Mouse (Mus musculus) spleen, adult 2 months (tissue): ENCODE results near the gene Chst8. TPM values are rescaled to one million over a fixed set of nuclear protein-coding genes. Genes with fewer than 3 reads are reported as not detected.

ENCODE experiments used
- DNase-seq, 2 experiments: peaks; one replicate each; pipeline versions ENCODE4 v3.0.0 to v3.0.0-alpha.2; 2012 to 2021; ENCODE audit warnings: low spot score in 2 of 2, low read depth in 1 of 2
- H3K27ac ChIP-seq: fragments of 200-500 bp; 2 replicates; pipeline ENCODE4 v1.5.1; 2012; ENCODE audit warnings: low read length, inconsistent platforms; ENCODE audit not compliant: insufficient read depth
- H3K27me3 ChIP-seq: fragments of 200-500 bp; 2 replicates; pipeline ENCODE4 v1.6.1; 2012; ENCODE audit warnings: mild to moderate bottlenecking, moderate library complexity, low read length, inconsistent platforms; ENCODE audit not compliant: control insufficient read depth, insufficient read depth
- H3K36me3 ChIP-seq: fragments of 200-500 bp; 2 replicates; pipeline ENCODE4 v1.6.1; 2012; ENCODE audit warnings: mild to moderate bottlenecking, low read length, inconsistent platforms; ENCODE audit not compliant: control insufficient read depth, insufficient read depth
- H3K4me1 ChIP-seq: fragments of 200-500 bp; 2 replicates; pipeline ENCODE4 v1.6.1; 2011; ENCODE audit warnings: inconsistent platforms; ENCODE audit not compliant: control insufficient read depth, insufficient read depth, insufficient read length
- H3K4me3 ChIP-seq: fragments of 200-500 bp; 2 replicates; pipeline ENCODE4 v1.5.1; 2011; ENCODE audit warnings: mild to moderate bottlenecking, inconsistent platforms; ENCODE audit not compliant: insufficient read depth, insufficient read length; ENCODE audit errors: extremely low read depth
- CTCF ChIP-seq: fragments of 200-500 bp; IDR thresholded peaks from 2 replicates; pipeline ENCODE4 v1.5.1; 2011; ENCODE audit warnings: mild to moderate bottlenecking, inconsistent platforms; ENCODE audit not compliant: insufficient read depth, insufficient read length, insufficient replicate concordance; ENCODE audit errors: extremely low read depth
- POLR2A ChIP-seq: fragments of 200-500 bp; IDR thresholded peaks from 2 replicates; pipeline ENCODE4 v1.6.1; 2011; ENCODE audit warnings: low read depth, low read length, inconsistent platforms
- whole genome bisulfite sequencing: fragments of 180-500 bp; shearing (Covaris S2); methylation state at CpG from one replicate; pipeline ENCODE4 v1.1.7; 2018; 5-methylcytosine and 5-hydroxymethylcytosine counted together
- polyA plus RNA-seq: library from polyadenylated mRNA; depleted of rRNA; stranded (reverse); fragments of >200 nt; gene quantifications from 2 replicates; pipeline ENCODE4 v1.2.3, GENCODE M21; 2012

The Chst8 gene
- polyA plus RNA-seq, 1 experiment, result 1.6 TPM

DNA sequence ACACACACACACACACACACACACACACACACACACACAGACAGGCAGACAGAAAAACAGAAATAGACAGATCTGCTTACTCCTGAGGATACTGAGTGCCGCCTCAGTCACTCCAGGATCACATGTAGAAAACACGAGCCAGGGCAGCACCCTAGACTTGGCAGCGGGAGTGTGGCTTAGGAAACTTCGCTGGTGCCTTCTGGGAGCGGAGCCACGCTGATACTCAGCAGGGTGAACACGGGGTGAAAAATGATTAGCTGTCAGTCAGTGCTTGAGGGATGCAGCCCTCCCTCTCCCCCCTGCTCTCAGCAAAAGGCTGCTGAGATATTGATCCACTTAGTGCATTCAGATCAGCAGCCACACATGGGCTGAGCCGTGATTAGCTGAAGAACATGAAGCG is 93.9 kb downstream of the Chst8 start:
- no peaks in the 10 kb centered on the region for H3K36me3 ChIP-seq
- H3K4me1 ChIP-seq, result no peaks in the 10 kb centered on the region
- no peak overlapping the region for H3K4me3 ChIP-seq
- 74% methylated on average over 9 of the region's 9 CpGs for WGBS
- no peaks in the 10 kb centered on the region for H3K27me3 ChIP-seq
- H3K27ac ChIP-seq, result no peak overlapping the region
- TF ChIP-seq CTCF (no peak), POLR2A (no peak)
- no peak for DNase-seq

DNA sequence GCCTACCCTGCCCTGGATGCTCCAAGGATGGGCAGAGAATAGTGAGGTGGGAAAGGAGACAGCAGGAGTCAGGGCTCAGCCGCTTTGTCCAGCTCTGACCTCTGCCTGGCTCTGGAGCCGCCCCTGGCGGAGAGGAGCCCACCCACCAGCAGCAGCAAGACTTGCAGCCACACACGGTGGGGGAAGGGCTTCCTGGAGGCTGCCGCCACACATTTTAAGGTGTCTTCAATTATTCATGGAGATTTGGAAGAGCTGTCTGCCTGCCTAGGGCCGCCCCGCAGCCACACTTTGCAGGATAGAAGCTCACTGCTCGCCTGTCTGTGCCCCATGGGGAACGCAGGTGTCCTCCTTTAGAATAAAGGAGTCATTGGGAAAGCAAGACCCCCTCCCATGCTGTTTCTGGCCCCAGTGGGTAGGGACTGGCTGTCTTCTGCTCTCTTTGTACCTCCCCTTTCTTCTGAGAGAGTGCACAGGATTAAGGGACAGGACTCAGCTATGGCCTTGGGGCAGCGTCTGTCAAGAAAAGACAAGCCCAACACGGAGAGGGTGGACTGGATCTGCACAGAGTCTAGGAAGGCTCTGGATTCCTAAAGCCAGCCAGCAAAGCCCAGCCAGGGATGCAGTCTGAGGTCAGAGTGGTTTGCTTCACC is 95.2 kb downstream of the Chst8 start:
- no peak overlapping the region for H3K4me3 ChIP-seq
- DNase-seq, result no peak
- no peaks in the 10 kb centered on the region for H3K27me3 ChIP-seq
- TF ChIP-seq POLR2A, result no peak
- TF ChIP-seq CTCF, result no peak
- WGBS, result 29% methylated on average over 11 of the region's 11 CpGs
- no peaks in the 10 kb centered on the region for H3K36me3 ChIP-seq
- no peak overlapping the region for H3K27ac ChIP-seq
- H3K4me1 ChIP-seq, result no peaks in the 10 kb centered on the region

DNA sequence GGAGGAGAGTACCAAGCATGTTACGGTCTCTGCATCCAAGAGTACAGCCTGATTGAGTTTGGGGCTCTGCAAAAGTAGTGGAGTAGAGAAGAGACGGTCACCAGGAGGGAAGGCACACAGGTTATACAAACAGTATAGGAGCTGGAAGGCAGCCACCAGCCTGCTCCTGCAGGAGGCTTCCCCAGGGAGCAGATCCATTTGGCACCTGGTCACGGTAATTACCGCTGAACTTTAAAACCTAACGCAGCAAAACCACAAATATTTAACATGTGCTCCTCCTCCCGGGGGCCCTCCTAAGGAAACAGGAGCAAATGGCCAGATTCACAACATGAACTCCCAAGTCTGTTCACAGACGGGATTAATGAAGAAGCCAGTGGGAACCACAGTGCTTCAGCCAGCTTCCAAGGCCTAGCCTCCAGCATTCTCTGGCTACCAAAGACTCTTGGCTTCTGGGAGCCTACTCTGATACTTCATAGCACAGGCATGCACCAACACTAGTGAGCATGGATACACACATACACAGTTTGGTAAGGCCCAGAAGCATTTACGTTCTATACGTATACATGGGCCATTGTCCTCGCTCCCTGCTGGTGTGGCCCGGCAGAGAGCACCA is 97.6 kb downstream of the Chst8 start:
- Histone ChIP-seq H3K4me3 (no peak overlapping the region), H3K27ac (no peak overlapping the region), H3K36me3 (no peaks in the 10 kb centered on the region), H3K4me1 (no peaks in the 10 kb centered on the region), H3K27me3 (no peaks in the 10 kb centered on the region)
- TF ChIP-seq CTCF, result no peak
- TF ChIP-seq POLR2A, result no peak
- WGBS, result 61% methylated on average over 11 of the region's 11 CpGs
- DNase-seq, result no peak

DNA sequence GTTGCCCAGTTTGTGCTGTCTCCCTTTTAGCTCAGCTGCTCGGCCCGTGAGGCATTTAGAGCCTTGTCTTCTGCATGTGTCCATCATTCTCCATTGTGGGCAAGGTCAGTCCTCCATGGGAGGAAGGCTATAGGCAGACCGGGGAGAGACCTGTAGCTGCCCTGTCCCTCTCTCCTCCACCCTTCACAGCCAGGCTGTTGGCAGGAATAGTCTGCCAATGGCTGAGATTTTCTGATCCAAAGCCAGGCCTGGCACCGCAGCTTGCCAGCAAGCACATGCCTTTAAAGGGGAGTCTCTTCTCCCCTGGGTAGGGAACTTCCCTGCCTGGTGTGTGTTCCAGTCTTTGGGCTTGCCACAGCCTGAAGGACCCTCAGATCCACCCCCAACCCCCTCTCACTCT is 103.4 kb downstream of the Chst8 start:
- no peaks in the 10 kb centered on the region for H3K27me3 ChIP-seq

DNA sequence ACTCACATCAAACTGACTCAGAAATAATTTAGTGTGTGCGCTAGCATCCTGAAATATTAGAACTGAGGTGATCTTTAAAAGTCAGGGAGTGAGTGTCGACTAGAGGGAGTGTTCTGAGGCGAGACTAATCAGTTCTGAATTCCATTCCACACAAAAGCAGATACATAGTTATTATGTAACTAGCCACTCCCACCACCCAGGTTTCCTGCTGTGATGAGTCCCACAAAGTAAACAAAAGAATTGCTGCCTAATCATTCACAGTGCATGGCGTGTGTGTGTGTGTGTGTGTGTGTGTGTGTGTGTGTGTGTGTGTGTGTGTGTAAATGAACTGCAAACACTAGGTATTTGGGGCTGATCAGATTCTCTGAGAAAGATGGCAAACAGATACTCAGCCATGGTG is 108.1 kb downstream of the Chst8 start:
- no peak for TF ChIP-seq CTCF
- TF ChIP-seq POLR2A, result no peak

More for the DNA sequence above, 103.4 kb downstream of the Chst8 start:
- Histone ChIP-seq H3K4me1 (no peaks in the 10 kb centered on the region), H3K27ac (no peak overlapping the region), H3K4me3 (no peak overlapping the region), H3K36me3 (no peaks in the 10 kb centered on the region)
- DNase-seq, result no peak
- TF ChIP-seq POLR2A (no peak), CTCF (no peak)
- 88% methylated on average over 4 of the region's 4 CpGs for WGBS

DNA sequence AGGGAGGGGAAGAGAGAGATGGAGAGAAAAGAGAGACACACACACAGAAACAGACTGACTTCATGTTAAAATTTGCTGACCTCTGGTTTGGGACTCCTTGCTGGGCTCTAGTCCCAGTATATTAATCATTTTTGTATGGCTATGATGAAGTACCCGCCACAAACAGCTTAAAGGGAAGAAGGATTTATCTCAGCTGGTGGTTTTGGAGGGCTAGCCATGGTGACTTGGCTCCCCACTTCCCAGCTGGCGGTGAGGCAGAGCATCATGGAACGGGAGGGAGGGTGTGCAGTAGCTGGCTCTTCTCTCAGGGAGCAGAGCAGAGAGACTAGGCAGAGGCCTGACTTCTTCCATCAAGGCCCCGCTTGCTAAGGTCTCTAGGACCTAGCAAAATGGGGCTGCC is 109.1 kb downstream of the Chst8 start:
- Histone ChIP-seq H3K4me3 (no peak overlapping the region), H3K4me1 (no peaks in the 10 kb centered on the region), H3K36me3 (no peaks in the 10 kb centered on the region), H3K27me3 (no peaks in the 10 kb centered on the region), H3K27ac (no peak overlapping the region)
- DNase-seq, result no peak
- 60% methylated on average over 4 of the region's 4 CpGs for WGBS
- TF ChIP-seq POLR2A (no peak), CTCF (no peak)

More for the DNA sequence above, 108.1 kb downstream of the Chst8 start:
- no peak overlapping the region for H3K27ac ChIP-seq
- H3K27me3 ChIP-seq, result no peaks in the 10 kb centered on the region
- no peaks in the 10 kb centered on the region for H3K4me1 ChIP-seq
- no peak overlapping the region for H3K4me3 ChIP-seq
- 75% methylated on average over 4 of the region's 4 CpGs for WGBS
- no peak for DNase-seq
- no peaks in the 10 kb centered on the region for H3K36me3 ChIP-seq

DNA sequence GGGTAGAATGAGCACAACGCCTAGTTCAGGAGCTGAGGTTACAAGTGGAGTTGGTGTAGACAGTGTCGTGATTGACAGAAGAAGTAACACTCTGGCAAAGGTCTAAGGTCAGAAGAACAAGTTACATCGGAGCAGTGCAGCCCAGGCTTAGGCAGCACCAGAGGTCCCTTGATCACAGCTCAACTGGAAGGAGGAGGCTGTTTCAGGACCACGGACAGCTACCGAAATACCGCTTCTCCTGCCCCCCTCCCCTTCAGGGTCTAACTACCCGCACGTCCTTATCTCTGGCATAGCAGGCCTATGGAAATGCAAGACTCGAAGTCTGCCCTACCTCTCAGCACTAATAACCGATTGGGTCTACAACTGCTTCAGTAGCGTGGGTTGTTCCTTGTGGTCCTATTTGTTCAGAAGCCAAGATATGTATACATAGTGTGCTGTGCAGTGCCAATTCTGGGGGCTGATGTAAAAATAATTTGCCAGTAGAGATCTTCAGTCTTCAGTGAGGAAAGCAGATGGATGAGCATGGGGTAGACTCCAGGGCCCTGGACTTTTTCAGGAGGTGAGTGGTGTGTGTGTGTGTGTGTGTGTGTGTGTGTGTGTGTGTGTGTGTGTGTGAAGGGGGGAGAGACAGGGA is 109.7 kb downstream of the Chst8 start:
- H3K36me3 ChIP-seq, result no peaks in the 10 kb centered on the region
- no peak for TF ChIP-seq POLR2A
- TF ChIP-seq CTCF, result no peak
- H3K27ac ChIP-seq, result no peak overlapping the region
- DNase-seq, result no peak
- WGBS, result 21% methylated on average over 11 of the region's 11 CpGs
- no peaks in the 10 kb centered on the region for H3K4me1 ChIP-seq
- H3K4me3 ChIP-seq, result no peak overlapping the region
- H3K27me3 ChIP-seq, result no peaks in the 10 kb centered on the region
